Mouse (Mus musculus) liver, embryonic 11.5 days (tissue): ENCODE results near the gene Cyp11a1. TPM values are rescaled to one million over a fixed set of nuclear protein-coding genes. Genes with fewer than 3 reads are reported as not detected.

Experiments
- ATAC-seq: fragments of 200-750 bp; cut with Nextera tagmentation; replicated peaks from 2 replicates; pipeline ENCODE4 v1.8.0; 2017; ENCODE audit warnings: moderate number of reproducible peaks, mild to moderate bottlenecking, moderate TSS enrichment, moderate library complexity; ENCODE audit not compliant: low FRiP score
- DNase-seq: peaks from one replicate; pipeline ENCODE4 v3.0.0-alpha.2; 2017; ENCODE audit warnings: low spot score
- H3K27ac ChIP-seq: fragments of 300-500 bp; sonication (generic); 2 replicates; pipeline ENCODE4 v1.5.1; 2014; ENCODE audit warnings: mild to moderate bottlenecking, low read depth, low read length, control low read depth
- H3K27me3 ChIP-seq: fragments of 300-500 bp; sonication (generic); replicated peaks from 2 replicates; pipeline ENCODE4 v1.6.1; 2014; ENCODE audit warnings: low read length, mixed read lengths; ENCODE audit not compliant: control insufficient read depth, insufficient read depth
- H3K36me3 ChIP-seq: fragments of 300-500 bp; sonication (generic); 2 replicates; pipeline ENCODE4 v1.6.1; 2014; ENCODE audit warnings: mild to moderate bottlenecking, low read length, moderate library complexity, mixed read lengths; ENCODE audit not compliant: control insufficient read depth, insufficient read depth
- H3K4me1 ChIP-seq: fragments of 300-500 bp; sonication (generic); replicated peaks from 2 replicates; pipeline ENCODE4 v1.6.1; 2014; ENCODE audit warnings: low read length, mixed read lengths; ENCODE audit not compliant: control insufficient read depth, insufficient read depth
- H3K4me2 ChIP-seq: fragments of 300-500 bp; sonication (generic); 2 replicates; pipeline ENCODE4 v1.6.1; 2014; ENCODE audit warnings: mild to moderate bottlenecking, control low read depth, moderate library complexity
- H3K4me3 ChIP-seq: fragments of 300-500 bp; sonication (generic); 2 replicates; pipeline ENCODE4 v1.5.1; 2014; ENCODE audit warnings: low read depth, low read length, control low read depth
- H3K9ac ChIP-seq: fragments of 300-500 bp; sonication (generic); 2 replicates; pipeline ENCODE4 v1.6.1; 2014; ENCODE audit warnings: low read depth, low read length, control low read depth
- H3K9me3 ChIP-seq: fragments of 300-500 bp; sonication (generic); 2 replicates; pipeline ENCODE4 v1.6.1; 2016; ENCODE audit warnings: low read length, inconsistent platforms, mixed read lengths; ENCODE audit not compliant: control insufficient read depth
- WGBS: fragments of 180-500 bp; shearing (Covaris S2); extraction: QIAGEN DNeasy Blood & Tissue Kit; methylation state at CpG from one replicate; pipeline ENCODE4 v1.1.7; 2014; 5-methylcytosine and 5-hydroxymethylcytosine counted together
- polyA plus RNA-seq: library from polyadenylated mRNA; unstranded; fragments of >200 nt; fragmentation: Nextera tagmentation; extraction: Ambion mirVana; gene quantifications from 2 replicates; pipeline ENCODE4 v1.2.1, GENCODE M21; 2014

Cyp11a1 gene
- polyA plus RNA-seq, 1 experiment from 2014 or later: not detected

- Histone ChIP-seq H3K9me3 (no peaks in the 10 kb centered on the region), H3K36me3 (no peaks in the 10 kb centered on the region), H3K4me1 (peaks cover 3% of the 10 kb centered on the region; the same call in 1 of the 2 replicates), H3K27ac (no peak overlapping the region), H3K27me3 (no peaks in the 10 kb centered on the region), H3K4me3 (no peak overlapping the region), H3K9ac (no peak overlapping the region), H3K4me2 (no peak overlapping the region)
- WGBS: 5% methylated on average over 6 of the region's 6 CpGs
- ATAC-seq (no peak), DNase-seq (no peak)
Observed at GRCm38 (mm10) chr9:58009015-58009362, 2.8 kb downstream of the Cyp11a1 start.

GRCm38 (mm10) chr9:58009588-58009987 lies 3.4 kb downstream of the Cyp11a1 start:
- Histone ChIP-seq H3K4me2 (no peak overlapping the region), H3K36me3 (no peaks in the 10 kb centered on the region), H3K27me3 (no peaks in the 10 kb centered on the region), H3K27ac (no peak overlapping the region), H3K4me1 (peaks cover 3% of the 10 kb centered on the region; the same call in 1 of the 2 replicates), H3K4me3 (no peak overlapping the region), H3K9me3 (no peaks in the 10 kb centered on the region), H3K9ac (no peak overlapping the region)
- DNase-seq (no peak), ATAC-seq (no peak)
- WGBS: 39% methylated on average over 3 of the region's 3 CpGs

DNA sequence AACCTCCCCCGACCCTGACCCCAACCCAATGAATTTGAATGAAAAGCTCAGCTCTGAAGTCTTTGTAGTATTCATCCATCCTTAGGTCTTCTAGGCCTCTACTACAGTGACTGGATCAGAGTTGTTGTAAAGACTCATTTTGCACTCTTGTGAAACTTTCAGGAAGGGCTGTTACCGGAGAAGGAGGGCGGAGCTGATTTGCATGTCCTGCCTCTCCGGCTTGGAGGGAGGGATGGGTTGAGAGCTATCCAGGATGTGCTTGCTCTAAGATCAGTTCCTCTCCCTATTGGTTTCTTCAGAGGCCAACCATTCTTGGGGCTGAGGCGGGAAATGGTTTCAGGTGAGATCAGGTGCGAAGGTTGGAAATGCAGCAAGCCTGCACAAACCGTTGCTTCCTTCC lies 4.8 kb downstream of the Cyp11a1 start:
- no peak for ATAC-seq
- WGBS: 34% methylated on average over 7 of the region's 7 CpGs
- no peaks in the 10 kb centered on the region for H3K36me3 ChIP-seq
- DNase-seq: no peak
- no peaks in the 10 kb centered on the region for H3K27me3 ChIP-seq
- no peak overlapping the region for H3K4me3 ChIP-seq
- no peaks in the 10 kb centered on the region for H3K9me3 ChIP-seq
- no peak overlapping the region for H3K9ac ChIP-seq
- H3K4me1 ChIP-seq: peaks cover 3% of the 10 kb centered on the region; the same call in 1 of the 2 replicates
- no peak overlapping the region for H3K27ac ChIP-seq
- H3K4me2 ChIP-seq: no peak overlapping the region

GRCm38 (mm10) chr9:58011552-58011951 lies 5.3 kb downstream of the Cyp11a1 start:
- WGBS: 59% methylated on average over 8 of the region's 8 CpGs
- no peak overlapping the region for H3K4me2 ChIP-seq
- ATAC-seq (no peak), DNase-seq (no peak)
- no peak overlapping the region for H3K9ac ChIP-seq
- H3K4me3 ChIP-seq: no peak overlapping the region
- H3K36me3 ChIP-seq: no peaks in the 10 kb centered on the region
- no peaks in the 10 kb centered on the region for H3K9me3 ChIP-seq
- no peak overlapping the region for H3K27ac ChIP-seq
- peaks cover 3% of the 10 kb centered on the region; the same call in 1 of the 2 replicates for H3K4me1 ChIP-seq
- H3K27me3 ChIP-seq: no peaks in the 10 kb centered on the region

DNA sequence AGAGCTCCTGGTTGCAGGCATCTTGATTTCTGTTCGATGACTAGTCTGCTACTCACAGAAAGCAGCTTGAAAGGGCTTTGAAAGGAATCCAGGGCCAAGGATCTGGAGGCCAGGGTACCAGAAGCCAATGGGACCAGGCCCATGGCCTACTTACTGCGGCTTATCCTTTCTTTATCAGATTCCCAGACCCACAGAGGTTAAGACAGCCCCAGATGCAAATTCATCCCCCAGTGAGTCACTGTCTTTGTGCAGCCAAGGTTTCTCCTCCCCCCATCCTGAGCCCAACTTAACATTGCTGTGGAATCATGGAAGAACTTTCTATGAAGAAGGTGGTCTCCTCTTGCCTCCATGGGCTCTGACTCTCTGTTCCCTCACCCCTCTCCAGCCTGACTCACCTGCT lies 6.3 kb downstream of the Cyp11a1 start:
- no peak overlapping the region for H3K9ac ChIP-seq
- no peaks in the 10 kb centered on the region for H3K27me3 ChIP-seq
- H3K36me3 ChIP-seq: no peaks in the 10 kb centered on the region
- peaks cover 3% of the 10 kb centered on the region; the same call in 1 of the 2 replicates for H3K4me1 ChIP-seq
- no peak overlapping the region for H3K4me3 ChIP-seq
- DNase-seq (no peak), ATAC-seq (no peak)
- 50% methylated on average over 2 of the region's 2 CpGs for WGBS
- no peak overlapping the region for H3K27ac ChIP-seq
- H3K4me2 ChIP-seq: no peak overlapping the region
- H3K9me3 ChIP-seq: no peaks in the 10 kb centered on the region

DNA sequence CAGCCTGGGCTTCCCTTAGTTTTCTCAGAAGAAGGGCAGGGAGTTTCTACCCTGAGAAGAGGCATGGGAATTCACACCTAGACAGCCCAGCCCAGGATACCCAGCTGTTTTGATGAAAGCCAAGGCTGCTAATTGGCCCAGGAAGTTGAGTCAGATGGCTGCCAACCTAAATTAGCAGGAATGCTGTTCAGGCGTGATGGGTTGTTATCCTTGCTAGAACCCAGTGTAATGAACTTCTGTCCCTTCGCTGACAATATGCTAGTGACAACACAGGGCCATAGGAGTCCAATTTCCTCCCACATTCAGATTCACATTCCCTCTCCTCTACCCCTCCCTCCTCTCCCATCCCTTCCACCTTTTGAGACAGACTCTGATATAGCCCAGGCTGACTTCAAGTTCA lies 6.7 kb downstream of the Cyp11a1 start:
- Histone ChIP-seq H3K27ac (no peak overlapping the region), H3K4me2 (no peak overlapping the region), H3K36me3 (no peaks in the 10 kb centered on the region), H3K4me3 (no peak overlapping the region), H3K4me1 (peaks cover 3% of the 10 kb centered on the region; the same call in 1 of the 2 replicates), H3K9me3 (no peaks in the 10 kb centered on the region), H3K9ac (no peak overlapping the region), H3K27me3 (no peaks in the 10 kb centered on the region)
- DNase-seq (no peak), ATAC-seq (no peak)
- 32% methylated on average over 2 of the region's 2 CpGs for WGBS

GRCm38 (mm10) chr9:58014393-58015160 lies 8.4 kb downstream of the Cyp11a1 start:
- Histone ChIP-seq H3K9me3 (no peaks in the 10 kb centered on the region), H3K36me3 (no peaks in the 10 kb centered on the region), H3K4me1 (no peaks in the 10 kb centered on the region), H3K4me3 (no peak overlapping the region), H3K9ac (no peak overlapping the region), H3K27me3 (no peaks in the 10 kb centered on the region), H3K4me2 (no peak overlapping the region), H3K27ac (no peak overlapping the region)
- DNase-seq (no peak), ATAC-seq (no peak)
- WGBS: 56% methylated on average over 8 of the region's 8 CpGs

DNA sequence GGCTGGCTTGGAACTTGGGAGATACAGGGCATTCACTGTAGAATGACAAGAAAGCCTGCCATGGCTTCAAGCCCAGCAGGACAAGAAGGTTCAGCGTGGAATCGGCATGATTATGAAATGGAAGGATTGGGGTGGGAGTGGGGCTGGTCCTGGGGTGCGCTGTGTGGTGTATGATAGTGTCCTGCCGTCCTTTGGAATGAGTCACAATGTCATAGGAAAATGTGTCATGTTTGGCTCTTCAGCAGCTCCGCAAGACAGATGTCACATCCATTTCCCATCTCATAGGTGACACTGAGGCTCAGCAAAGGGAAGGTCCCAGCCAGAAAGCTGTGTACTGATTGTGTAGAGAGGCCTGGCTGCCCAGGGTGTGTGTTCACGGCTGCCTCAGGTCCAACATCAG lies 9.6 kb downstream of the Cyp11a1 start:
- no peak for ATAC-seq
- Histone ChIP-seq H3K4me2 (no peak overlapping the region), H3K9ac (no peak overlapping the region), H3K4me1 (no peaks in the 10 kb centered on the region), H3K9me3 (no peaks in the 10 kb centered on the region), H3K27me3 (no peaks in the 10 kb centered on the region), H3K27ac (no peak overlapping the region), H3K36me3 (no peaks in the 10 kb centered on the region), H3K4me3 (no peak overlapping the region)
- no peak for DNase-seq
- WGBS: 84% methylated on average over 6 of the region's 6 CpGs

- DNase-seq: no peak
- no peak for ATAC-seq
- Histone ChIP-seq H3K4me2 (no peak overlapping the region), H3K9me3 (no peaks in the 10 kb centered on the region), H3K4me1 (no peaks in the 10 kb centered on the region), H3K9ac (no peak overlapping the region), H3K27ac (no peak overlapping the region), H3K36me3 (no peaks in the 10 kb centered on the region), H3K4me3 (no peak overlapping the region), H3K27me3 (no peaks in the 10 kb centered on the region)
- 73% methylated on average over 3 of the region's 3 CpGs for WGBS
Observed at GRCm38 (mm10) chr9:58016962-58017361, 10.8 kb downstream of the Cyp11a1 start.
